Mouse (Mus musculus) CH12F3 (cell line): ENCODE data around the gene Ulk1.
"Not testable (repeated sequence)": the region's sequence is repeated elsewhere in the genome, so short reads cannot be mapped to it uniquely, and the experiment has no call there.

ENCODE experiments used
- in situ Hi-C: fragments of 300-500 bp; cut with MboI; formaldehyde crosslinking; loops from 2 replicates; pipeline ENCODE4 v1.14.3; 2020; ENCODE audit warnings: low sequenced_read_pairs

Ulk1 gene

GRCm38 (mm10) chr5:110809667-110810325 lies at the start of gene Ulk1:
Ulk1 (minus strand) TSS chr5:110810097.
- in situ Hi-C loops: no loop called here

GRCm38 (mm10) chr5:110859013-110859650 lies 49.2 kb upstream of the Ulk1 start:
- in situ Hi-C loops: no loop called here

DNA sequence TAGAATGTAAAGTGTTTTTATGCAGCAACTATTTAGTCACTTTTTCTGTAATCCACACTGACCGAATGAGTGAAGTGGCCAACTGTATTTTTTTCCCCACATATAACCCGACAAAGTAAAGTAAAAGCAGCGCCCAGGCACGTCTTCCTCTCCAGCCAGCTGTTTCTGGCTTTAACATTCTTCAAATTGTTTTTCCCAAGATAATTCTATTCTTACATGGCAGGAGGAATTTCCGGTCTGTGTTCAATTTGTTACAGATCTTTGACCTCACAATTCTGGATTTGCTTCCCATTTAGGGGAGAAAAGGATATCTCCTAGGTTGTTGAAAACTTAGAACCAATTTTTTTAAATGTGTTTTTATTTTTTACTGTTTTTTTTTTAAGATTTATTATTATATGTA lies 47.2 kb upstream of the Ulk1 start:
- in situ Hi-C loops: no loop called here

DNA sequence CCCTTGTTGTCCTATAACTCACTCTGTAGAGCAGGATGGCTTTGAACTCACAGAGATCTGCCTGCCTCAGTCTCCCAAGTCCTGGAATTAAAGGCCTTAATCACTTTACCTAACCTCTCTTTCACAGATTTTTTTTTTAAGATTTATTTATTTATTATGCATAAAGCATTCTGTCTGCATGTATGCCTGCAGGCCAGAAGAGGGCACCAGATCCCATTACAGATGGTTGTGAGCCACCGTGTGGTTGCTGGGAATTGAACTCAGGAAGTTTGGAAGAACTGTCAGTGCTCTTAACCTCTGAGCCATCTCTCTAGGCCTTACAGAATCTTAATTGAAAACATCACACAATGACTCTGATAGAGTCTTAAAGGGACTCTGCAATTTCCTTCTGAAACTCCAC lies 43.1 kb upstream of the Ulk1 start:
- in situ Hi-C loops: no loop called here

DNA sequence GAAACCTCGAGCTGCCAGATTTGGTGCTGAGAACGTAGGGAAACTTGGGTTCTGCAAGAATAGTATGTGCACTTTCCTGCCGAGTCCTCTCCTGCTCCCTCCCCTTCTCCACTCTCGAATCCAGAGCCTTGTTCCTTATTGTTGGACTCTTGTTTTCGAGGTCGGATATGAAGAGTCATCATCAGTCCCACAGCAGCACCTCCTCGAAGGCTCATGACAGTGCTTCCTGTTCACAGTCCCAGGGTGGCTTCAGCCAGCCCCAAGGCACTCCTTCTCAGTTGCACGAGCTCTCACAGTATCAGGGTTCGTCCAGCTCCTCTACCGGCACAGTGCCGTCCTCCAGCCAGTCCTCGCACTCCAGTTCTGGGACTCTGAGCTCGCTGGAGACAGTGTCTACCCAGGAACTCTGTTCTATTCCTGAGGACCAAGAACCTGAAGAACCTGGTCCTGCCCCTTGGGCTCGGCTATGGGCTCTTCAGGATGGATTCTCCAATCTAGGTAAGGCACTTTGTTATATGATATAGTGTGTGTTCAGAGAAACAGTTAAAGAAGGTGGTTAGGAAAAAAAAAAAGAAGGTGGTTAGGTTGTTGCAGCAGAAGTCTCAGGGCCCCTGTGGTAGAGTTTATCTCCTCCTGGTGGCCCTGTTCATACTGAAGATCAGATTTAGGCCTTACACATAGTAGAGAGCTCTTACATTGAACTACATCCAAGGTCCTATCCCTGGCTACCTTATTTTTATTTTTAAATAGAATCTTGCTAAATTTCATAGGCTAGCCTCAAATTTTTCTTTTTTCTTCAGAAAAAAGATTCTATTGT lies 31.4 kb upstream of the Ulk1 start:
- in situ Hi-C loops: no loop called here

DNA sequence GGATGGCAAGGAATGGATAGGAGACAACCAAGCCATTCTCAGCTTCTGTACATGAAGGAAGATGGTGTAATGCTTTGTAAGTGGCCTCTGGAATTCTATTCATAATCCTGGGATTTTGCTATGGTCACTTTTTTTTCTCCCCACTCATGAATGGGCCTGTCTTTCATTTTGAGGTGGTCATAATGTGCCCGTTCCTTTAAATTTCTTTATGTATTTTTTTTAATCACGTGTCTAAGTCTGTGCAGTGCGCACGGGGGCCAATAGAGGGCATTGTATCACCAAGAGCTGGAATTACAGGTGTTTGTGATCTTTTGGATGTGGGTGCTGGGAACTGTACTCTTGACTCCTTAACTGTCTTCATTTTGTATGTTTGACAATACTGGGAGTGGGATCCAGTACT lies 30.6 kb upstream of the Ulk1 start:
- in situ Hi-C loops: no loop called here

GRCm38 (mm10) chr5:110839678-110840365 lies 29.9 kb upstream of the Ulk1 start, which contains the start of the genes Hscb and Chek2:
Hscb (minus strand) TSS chr5:110839777.
Chek2 (plus strand) TSS chr5:110839979.
- in situ Hi-C loops: no loop called here

GRCm38 (mm10) chr5:110839038-110839677 lies 29.3 kb upstream of the Ulk1 start:
- in situ Hi-C loops: no loop called here

DNA sequence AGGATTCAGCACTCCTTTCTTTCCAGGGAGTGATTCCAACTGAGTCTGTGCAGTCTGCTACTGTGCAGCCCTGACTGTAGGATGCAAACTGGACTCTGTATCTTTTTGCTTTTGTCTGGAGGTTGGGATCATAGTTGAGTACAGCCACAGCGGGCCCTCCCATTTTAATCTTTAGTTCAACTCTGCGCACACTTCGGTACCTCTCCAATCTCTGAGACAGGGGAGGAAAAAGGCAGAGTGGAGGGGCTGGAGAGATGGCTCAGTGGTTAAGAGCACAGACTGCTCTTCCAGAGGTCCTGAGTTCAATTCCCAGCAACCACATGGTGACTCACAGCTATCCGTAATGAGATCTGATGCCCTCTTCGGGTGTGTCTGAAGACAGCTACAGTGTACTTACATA lies 28.1 kb upstream of the Ulk1 start:
- in situ Hi-C loops: not testable (repeated sequence)

DNA sequence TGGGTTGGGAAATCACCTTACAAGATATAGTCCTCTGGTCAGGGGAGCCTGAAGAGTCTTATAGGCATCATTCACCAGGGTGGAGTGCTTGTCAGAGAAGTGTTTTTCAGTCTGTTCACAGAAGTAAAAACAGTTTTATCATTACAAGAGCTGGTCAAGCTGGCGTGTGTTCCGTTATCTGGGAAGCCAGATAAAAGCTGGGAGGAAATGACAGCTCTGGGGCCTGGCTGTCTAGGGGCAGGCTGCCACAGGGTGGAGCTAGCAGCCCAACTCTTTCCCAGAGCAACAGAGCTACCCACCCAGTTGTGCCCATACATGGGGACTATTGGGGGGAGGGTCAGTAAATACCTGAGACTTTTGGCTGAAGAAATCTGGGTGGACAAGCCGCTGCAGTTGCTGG lies 26.1 kb upstream of the Ulk1 start:
- in situ Hi-C loops: no loop called here

DNA sequence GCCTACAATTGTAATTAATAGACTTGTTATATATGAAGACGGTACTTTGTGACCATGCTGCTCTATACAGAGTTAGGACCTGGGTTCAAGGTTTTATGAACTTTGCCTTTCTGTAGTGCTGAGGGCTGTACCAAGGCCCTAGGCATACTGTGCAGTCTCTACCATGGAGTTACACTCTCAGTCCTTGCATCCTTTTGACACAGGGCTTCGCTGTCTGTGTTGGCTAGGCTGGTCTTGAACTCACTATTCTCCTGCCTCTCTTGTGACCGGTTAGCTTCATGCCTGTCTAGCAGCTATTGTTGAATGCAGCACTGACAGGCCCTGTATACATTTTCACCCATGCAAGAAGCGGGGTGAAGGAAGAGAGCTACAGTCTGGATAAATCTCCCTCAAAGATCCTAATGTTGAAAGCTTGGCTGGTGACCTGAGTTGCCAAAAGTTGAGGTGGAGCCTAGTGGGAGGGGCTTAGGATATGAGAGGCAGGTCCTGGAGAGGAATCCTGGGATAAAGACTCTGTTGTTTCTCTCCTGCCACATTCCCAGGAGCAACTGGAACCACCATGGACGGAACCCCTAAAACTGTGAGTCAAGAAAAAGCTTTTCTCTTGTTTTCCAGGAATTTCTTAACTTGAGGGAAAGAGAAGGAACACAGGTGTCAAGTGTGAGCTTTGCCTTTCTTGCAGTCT lies 21.3 kb upstream of the Ulk1 start:
- in situ Hi-C loops: no loop called here

DNA sequence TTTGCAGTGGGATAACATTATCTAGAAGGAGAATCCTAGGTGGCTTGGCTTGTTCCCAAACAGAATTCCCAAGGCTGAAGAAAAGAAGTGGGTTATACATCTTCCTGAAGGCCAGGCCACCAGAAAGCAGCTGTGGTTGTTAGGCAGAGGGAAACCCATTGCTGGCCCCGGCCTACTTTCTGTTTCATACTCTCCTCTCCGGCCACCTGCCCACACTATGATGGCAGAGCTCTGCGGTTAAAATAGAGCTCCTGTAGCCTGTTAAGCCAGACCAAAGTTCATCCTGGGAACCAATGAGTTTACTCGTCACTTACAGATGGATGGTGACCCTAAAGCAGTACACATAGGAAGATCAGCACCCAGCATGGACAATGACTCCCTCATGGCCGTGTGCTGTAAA lies 17.7 kb upstream of the Ulk1 start:
- in situ Hi-C loops: no loop called here

DNA sequence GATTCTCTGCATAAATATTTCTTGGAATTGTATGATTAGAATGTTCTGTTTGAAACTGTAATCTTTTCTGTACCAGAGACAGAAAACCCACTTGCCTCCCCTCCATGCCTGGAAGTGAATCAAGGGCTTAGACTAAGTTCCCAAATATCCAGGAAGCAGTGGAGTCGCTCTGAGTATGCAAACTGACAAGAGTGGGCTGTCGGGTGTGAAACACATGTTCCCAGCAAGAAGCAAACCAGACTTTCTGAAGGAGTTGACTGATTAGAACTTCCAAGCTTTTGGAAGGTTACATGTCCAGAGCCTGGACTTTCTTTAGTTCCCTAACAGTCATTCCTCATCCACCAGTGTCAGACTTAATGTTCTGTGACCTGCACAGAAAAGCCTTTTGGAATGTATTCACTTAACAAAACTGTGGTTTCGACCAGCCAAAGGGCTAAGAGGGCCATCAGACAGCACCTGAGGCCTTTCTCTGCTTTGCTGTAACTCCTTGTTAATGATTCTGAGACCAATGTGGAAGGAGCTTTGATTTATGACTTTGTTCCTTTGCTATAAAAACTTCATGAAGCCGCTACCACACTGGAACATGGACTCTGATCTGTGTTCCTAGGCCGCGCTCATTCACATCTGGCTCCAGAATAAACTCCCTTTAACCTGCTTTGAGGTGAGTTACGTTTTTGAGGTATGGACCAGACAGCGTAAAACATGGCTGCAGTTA lies 17.0 kb upstream of the Ulk1 start:
- in situ Hi-C loops: no loop called here

DNA sequence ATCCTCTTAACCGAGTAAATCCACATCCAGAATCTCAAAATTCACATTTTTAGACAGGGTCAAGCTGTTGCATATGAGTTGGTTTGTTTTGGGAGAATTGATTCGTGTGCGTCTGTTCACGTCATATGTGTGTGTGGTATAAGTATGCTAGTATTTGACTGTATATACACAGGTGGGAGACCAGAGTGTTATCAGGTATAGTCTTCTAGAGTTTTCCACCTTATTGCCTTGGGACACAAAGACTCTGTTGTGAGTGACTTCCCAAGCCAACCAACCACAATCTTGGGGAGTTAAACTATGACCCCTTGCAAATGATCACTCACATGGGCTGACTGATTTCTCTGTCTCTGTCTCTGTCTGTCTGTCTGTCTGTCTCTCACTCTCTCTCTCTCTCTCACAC lies 14.5 kb upstream of the Ulk1 start:
- in situ Hi-C loops: no loop called here

GRCm38 (mm10) chr5:110808821-110809666 lies 853 bp downstream of the Ulk1 start:
- in situ Hi-C loops: no loop called here

DNA sequence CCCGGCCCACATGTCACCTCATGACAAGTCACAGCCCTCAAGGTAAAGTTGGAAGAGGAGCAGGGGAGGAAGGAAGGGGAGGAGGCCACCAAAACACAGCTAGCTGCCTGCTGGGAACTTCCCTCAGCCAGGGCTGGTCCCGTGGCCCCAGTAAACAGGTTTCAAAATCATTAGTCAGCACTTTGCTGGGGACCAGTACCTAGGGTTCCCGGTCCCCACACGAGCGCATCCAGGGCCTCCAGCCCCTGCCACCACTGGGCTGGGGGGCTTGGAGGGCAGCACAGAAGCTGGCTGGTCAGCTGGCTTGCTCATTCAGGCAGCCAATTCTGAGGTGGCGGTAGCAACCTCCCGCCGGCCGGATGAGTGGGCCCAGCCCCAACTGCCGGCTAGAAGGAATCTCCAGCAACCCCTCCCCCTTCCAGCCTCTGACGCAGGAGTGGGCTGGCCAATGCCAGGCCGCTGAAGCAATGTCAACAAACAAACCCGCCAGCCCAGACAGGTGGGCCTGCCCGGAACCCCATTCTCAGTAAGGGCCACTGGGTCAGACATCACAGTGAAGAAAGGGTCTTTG lies 1.8 kb downstream of the Ulk1 start:
- in situ Hi-C loops: no loop called here

- in situ Hi-C loops: no loop called here
These were observed 2.4 kb downstream of the Ulk1 start for GRCm38 (mm10) chr5:110807453-110807852.

DNA sequence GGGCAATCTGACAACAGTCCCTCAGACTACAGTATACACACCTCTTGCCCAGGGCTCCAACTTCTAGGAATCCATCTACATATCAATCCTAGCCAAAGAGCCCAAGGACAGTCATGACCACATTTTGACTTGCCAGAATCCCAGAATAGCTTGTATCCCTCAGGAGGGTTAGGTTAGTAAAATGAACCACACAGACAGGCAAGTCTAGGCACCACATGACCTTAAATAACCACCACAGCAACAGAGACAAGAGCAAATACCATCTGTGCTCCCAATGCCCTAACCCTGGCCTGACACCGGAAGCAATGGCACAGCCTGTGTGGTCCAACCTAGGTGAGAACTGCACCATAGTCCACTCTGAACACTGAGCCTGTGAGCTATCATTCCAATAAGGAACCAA lies 3.2 kb downstream of the Ulk1 start:
- in situ Hi-C loops: no loop called here
